Mouse (Mus musculus) left cerebral cortex, adult 18-20 months (tissue): ENCODE results near the gene Palm. TPM values are rescaled to one million over a fixed set of nuclear protein-coding genes. Genes with fewer than 3 reads are reported as not detected.
"Not testable (repeated sequence)": the region's sequence is repeated elsewhere in the genome, so short reads cannot be mapped to it uniquely, and the experiment has no call there.

Experiments
- DNase-seq, 2 experiments: peaks; one replicate each; pipeline ENCODE4 v3.0.0; 2021 to 2022; ENCODE audit warnings: low spot score in 2 of 2, mixed read lengths in 1 of 2
- long read RNA-seq, 2 experiments: library from polyadenylated mRNA; stranded (forward); transcript quantifications; one replicate each; pipeline ENCODE4 v2.0.0; 2021
- total RNA-seq, 2 experiments: library from RNA; stranded (reverse); gene quantifications; 2 replicates each; pipeline ENCODE4 v1.2.3; 2021

Gene Palm
- total RNA-seq = 100 to 1,000 TPM; 290 to 308 TPM
- long read RNA-seq, experiment 1, transcript Palm-201 (9 exons, 2,651 nt) = minor isoform, 74 of 428 reads
- long read RNA-seq, experiment 1, transcript Palm-202 (8 exons, 2,519 nt) = major isoform, 280 of 428 reads
- long read RNA-seq, experiment 1, partial matches to known transcripts = 18 of 428 reads
- long read RNA-seq, experiment 1, other reads (novel, unspliced or antisense) = 56 of 428 reads
- long read RNA-seq, experiment 2, transcript Palm-201 (9 exons, 2,651 nt) = minor isoform, 50 of 303 reads
- long read RNA-seq, experiment 2, transcript Palm-204 (7 exons, 2,725 nt) = minor isoform, 5 of 303 reads
- long read RNA-seq, experiment 2, transcript Palm-202 (8 exons, 2,519 nt) = major isoform, 182 of 303 reads
- long read RNA-seq, experiment 2, partial matches to known transcripts = 50 of 303 reads
- long read RNA-seq, experiment 2, other reads (novel, unspliced or antisense) = 16 of 303 reads

DNA sequence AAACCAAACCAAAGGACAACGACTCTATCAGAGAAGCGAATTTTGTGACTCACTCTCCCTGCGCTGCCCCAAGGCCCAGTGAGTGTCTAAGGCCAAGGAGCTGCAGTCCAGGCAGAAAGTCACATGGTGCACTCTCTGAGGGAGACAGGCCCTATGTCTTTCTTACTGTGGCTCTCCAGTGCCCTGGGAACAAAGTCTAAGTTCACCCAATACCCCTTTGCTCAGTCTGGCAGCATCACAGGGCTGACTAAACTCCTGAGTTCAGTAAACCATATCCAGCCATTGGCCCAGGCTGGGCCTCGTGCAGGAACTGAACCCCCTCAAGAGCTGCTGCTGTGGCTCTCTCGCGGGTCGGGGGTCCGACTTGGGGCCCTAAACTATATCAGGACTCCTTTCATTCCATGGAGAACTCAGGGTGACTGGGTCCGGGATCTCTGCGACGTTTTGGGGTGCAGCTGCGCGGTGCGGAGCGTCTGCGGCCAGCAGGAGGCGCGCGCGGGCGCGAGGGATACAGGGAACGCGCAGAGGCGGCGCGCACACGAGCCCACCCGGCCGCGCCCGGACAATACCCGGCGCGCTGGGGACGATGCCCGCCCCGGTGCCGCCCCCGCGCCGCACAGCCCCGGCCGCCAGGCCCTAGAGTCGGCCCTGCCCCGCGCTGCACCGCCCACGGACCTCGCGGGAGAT, at the start of gene Palm:
Gene Palm (plus strand): TSS at position 522 of the 687 bp plus-strand sequence.
- DNase-seq = peak; percentile 85 to 90

- DNase-seq = no peak
Measured at GRCm38 (mm10) chr10:79743650-79744365, 49.6 kb upstream of the Palm start.

DNA sequence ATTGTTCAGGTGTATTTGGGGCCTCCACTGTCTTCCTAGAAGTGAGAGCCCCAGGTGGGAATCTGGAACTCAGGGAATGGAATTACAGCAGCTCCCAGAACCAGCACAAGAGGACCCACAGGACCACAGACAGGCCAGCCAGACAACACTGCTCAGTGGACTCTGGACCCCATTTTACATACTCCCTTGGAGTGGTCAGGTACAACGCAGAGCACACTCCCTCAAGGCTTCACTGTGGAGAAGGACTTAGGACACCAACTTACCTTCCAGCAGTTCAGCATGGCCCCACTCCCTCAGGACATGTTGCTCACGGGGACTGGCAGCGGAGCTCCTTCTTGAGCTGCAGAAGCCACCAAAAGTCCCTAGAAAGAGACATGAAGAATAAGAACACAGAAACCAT, 48.0 kb upstream of the Palm start:
- DNase-seq = no peak

DNA sequence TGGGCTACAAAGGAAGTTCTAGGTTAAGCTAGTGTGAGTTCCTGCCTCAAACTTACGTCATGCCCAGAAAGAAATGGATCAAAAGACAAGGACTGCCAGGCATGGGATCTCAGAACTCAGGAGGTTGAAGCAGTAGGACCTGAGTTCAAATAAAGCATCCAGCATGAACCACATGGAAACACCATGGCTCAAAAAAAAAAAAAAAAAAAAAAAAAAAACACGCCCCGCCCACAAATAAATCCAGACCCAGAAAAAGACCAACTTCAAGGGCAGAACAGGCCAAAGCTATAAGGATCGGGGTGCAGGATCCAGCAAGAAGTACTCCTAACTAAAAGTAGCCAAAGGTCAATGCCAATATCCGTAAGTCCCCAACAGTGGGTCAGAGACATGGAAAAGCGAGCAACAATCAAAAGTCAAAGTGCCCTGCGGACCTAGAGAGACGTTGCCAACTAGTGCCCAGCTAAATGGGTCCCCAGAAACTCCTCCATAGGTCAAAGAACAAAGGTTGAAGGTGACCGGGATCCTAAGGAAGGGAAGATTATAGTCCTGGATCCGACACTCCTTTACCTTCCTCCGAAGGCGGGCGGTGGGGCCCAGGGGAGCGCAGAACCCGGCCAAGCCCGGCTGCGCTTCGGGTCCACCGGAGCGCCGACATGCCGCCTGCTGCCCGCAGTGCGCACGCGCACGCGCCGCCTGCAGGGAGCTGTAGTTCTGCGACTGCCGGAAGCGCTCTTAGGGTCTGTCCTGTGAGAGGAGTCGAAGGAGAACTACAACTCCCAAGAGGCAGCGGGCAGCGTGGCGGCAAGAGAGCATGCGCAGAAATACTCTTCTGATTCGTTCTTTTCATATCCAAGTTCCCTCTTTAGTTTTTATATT, 47.2 kb upstream of the Palm start, which contains the start of gene Polrmt:
Gene Polrmt (minus strand): TSS at position 684 of the 876 bp plus-strand sequence.
- peak; percentile 92 to 96 for DNase-seq

- no peak for DNase-seq
Measured at GRCm38 (mm10) chr10:79746774-79747151, 46.6 kb upstream of the Palm start.

- no peak for DNase-seq
Measured at GRCm38 (mm10) chr10:79748496-79748895, 44.9 kb upstream of the Palm start.

- peak; percentile 87 for DNase-seq
Measured at GRCm38 (mm10) chr10:79754856-79755516, 38.4 kb upstream of the Palm start, which contains the start of gene Fgf22. Gene Fgf22 (plus strand): TSS chr10:79755076.

- DNase-seq = no peak
Measured at GRCm38 (mm10) chr10:79755854-79756253, 37.5 kb upstream of the Palm start.

GRCm38 (mm10) chr10:79756660-79757059, 36.7 kb upstream of the Palm start:
- DNase-seq = no peak

DNA sequence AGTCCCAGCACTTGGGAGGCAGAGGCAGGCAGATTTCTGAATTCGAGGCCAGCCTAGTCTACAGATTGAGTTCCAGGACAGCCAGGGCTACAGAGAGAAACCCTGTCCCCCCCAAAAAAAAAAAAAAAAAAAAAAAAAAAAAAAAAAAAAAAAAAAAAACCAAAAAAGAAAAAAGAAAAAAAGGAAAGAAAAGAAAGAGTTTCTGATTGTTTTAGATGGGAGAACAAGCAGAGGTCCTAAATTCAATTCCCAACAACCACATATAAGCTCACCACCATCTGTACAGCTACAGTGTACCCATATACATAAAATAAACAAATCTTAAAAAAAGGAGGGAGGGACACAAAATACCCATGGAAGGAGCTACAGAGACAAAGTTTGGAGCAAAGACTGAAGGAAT, 33.7 kb upstream of the Palm start:
- not testable (repeated sequence) for DNase-seq

DNA sequence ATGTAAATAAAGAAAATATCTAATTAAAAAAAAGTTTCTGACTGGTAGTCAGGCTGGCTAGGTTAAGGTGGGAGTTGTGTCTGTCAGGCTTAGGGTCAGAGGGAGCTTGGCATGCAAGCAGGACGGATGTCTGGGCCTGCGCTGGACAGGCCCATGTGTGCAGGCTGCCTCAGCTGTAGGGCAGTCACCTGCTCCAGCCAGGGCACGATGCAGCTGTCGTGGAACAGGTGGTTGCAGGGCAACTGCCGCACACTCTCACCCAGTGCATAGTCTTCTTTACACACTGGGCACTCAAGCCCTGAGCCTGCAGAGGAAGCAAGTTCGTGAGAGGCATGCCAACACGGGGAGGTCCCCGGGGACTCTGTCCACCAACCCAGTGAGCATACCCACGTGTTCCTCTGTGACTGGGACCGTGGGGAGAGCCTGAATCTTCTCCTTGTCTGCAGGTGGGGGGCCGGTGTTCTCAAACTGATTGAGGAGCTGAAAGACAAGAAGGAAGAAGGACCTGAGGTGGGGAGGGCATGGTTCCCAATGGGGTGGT, 32.7 kb upstream of the Palm start:
- DNase-seq = no peak

DNA sequence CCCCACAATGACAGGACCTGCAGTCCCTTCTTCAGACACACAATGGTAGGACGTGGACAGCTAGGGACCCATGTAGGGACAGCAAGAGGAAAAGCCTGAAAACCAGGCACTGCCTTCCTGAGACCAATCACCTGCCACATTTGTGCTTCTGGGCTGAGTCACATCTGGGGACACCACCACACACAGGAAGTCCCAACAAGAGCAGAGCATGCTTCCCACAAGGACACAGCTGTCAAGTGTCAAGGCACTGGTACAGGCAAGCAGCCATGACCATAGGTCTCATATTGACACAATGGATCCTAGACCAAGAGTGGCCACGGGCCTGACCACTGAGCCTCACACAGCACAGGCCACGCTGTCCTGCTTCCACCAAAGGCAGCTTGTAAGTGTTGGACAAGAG, 30.5 kb upstream of the Palm start:
- DNase-seq = no peak

GRCm38 (mm10) chr10:79764234-79764633, 29.1 kb upstream of the Palm start:
- peak in 1 of 2 experiments; percentile 10 for DNase-seq

GRCm38 (mm10) chr10:79765228-79765745, 28.1 kb upstream of the Palm start:
- DNase-seq = no peak

DNA sequence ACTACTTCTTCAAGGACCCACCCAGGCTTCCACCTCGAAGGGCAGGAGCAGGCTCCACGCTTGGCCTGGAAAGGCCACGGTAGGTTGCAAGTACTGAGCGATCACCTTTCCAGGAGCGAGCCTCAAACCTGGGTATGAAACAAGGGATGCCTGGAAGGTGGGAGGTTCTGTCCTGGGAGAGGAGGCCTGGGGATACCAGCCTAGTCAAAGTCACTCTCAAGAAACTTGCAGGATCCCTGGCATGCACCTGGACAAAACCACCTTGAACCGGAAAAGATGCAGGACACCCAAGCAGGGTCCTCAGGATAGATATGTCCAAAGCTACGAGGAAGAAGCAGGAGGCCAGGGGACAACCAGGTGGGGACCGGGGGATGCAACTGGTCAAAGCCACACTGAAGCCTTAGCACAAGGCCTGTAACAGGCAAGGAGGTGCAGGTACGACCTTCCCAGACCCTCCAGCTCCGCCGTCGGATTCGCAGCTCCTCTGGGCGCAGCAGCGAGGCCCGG, 27.3 kb upstream of the Palm start:
- no peak for DNase-seq

GRCm38 (mm10) chr10:79766508-79767325, 26.7 kb upstream of the Palm start, which contains the start of gene Rnf126:
Gene Rnf126 (minus strand): TSS chr10:79766952.
- DNase-seq = peak; percentile 98

GRCm38 (mm10) chr10:79767372-79768244, 25.8 kb upstream of the Palm start:
- DNase-seq = peak; percentile 97
